Mouse (Mus musculus): ENCODE data around the gene Gpatch2l.

The Gpatch2l gene

GRCm38 (mm10) chr12:86276895-86277294 lies 35.2 kb downstream of the Gpatch2l start:
- DNase-seq (ENCODE audit: low read depth, low spot score), result no peak

- DNase-seq (ENCODE audit: low read depth, low spot score), result no peak
Observed at GRCm38 (mm10) chr12:86280000-86280399, 38.3 kb downstream of the Gpatch2l start.

- no peak for DNase-seq (ENCODE audit: low read depth, low spot score)
Observed at GRCm38 (mm10) chr12:86285704-86286103, 44.0 kb downstream of the Gpatch2l start.

- no peak for DNase-seq (ENCODE audit: low read depth, low spot score)
Observed at GRCm38 (mm10) chr12:86297450-86297849, 55.8 kb downstream of the Gpatch2l start.

GRCm38 (mm10) chr12:86302973-86303372 lies 61.3 kb downstream of the Gpatch2l start:
- DNase-seq (ENCODE audit: low read depth, low spot score), result no peak

- no peak for DNase-seq (ENCODE audit: low read depth, low spot score)
Observed at GRCm38 (mm10) chr12:86305045-86305444, 63.4 kb downstream of the Gpatch2l start.

GRCm38 (mm10) chr12:86305635-86306243 lies 64.1 kb downstream of the Gpatch2l start:
- DNase-seq (ENCODE audit: low read depth, low spot score), result no peak

GRCm38 (mm10) chr12:86309474-86309873 lies 67.8 kb downstream of the Gpatch2l start:
- no peak for DNase-seq (ENCODE audit: low read depth, low spot score)

GRCm38 (mm10) chr12:86309902-86310301 lies 68.2 kb downstream of the Gpatch2l start:
- DNase-seq (ENCODE audit: low read depth, low spot score), result no peak

GRCm38 (mm10) chr12:86320629-86321028 lies 79.0 kb downstream of the Gpatch2l start:
- DNase-seq (ENCODE audit: low read depth, low spot score), result no peak

- DNase-seq (ENCODE audit: low read depth, low spot score), result no peak
Observed at GRCm38 (mm10) chr12:86324297-86324696, 82.6 kb downstream of the Gpatch2l start.

GRCm38 (mm10) chr12:86329813-86330212 lies 88.2 kb downstream of the Gpatch2l start:
- no peak for DNase-seq (ENCODE audit: low read depth, low spot score)

GRCm38 (mm10) chr12:86330684-86331083 lies 89.0 kb downstream of the Gpatch2l start:
- DNase-seq (ENCODE audit: low read depth, low spot score), result no peak

- no peak for DNase-seq (ENCODE audit: low read depth, low spot score)
Observed at GRCm38 (mm10) chr12:86331248-86331647, 89.6 kb downstream of the Gpatch2l start.

GRCm38 (mm10) chr12:86336209-86336608 lies 94.6 kb downstream of the Gpatch2l start:
- DNase-seq (ENCODE audit: low read depth, low spot score), result no peak

GRCm38 (mm10) chr12:86336887-86337286 lies 95.2 kb downstream of the Gpatch2l start:
- DNase-seq (ENCODE audit: low read depth, low spot score), result no peak
